Mouse (Mus musculus) neural tube, embryonic 13.5 days (tissue): Measurements from ENCODE around the gene Hnrnpul1. TPM values are rescaled to one million over a fixed set of nuclear protein-coding genes. Genes with fewer than 3 reads are reported as not detected.
"Not testable (repeated sequence)": the region's sequence is repeated elsewhere in the genome, so short reads cannot be mapped to it uniquely, and the experiment has no call there.

Source experiments
- ATAC-seq: fragments of 200-750 bp; cut with Nextera tagmentation; 2 replicates; pipeline ENCODE4 v1.8.0; 2017; ENCODE audit warnings: low read depth, mild to moderate bottlenecking, moderate TSS enrichment, moderate library complexity
- H3K27ac ChIP-seq: fragments of 300-500 bp; sonication (generic); replicated peaks from 2 replicates; pipeline ENCODE4 v1.5.1; 2015; ENCODE audit warnings: moderate library complexity, mild to moderate bottlenecking, inconsistent platforms
- H3K27me3 ChIP-seq: fragments of 300-500 bp; sonication (generic); 2 replicates; pipeline ENCODE4 v1.6.1; 2015; ENCODE audit warnings: mild to moderate bottlenecking, inconsistent platforms
- H3K36me3 ChIP-seq: fragments of 300-500 bp; sonication (generic); 2 replicates; pipeline ENCODE4 v1.6.1; 2015; ENCODE audit warnings: mild to moderate bottlenecking, inconsistent platforms
- H3K4me1 ChIP-seq: fragments of 300-500 bp; sonication (generic); replicated peaks from 2 replicates; pipeline ENCODE4 v1.6.1; 2015; ENCODE audit warnings: inconsistent platforms
- H3K4me2 ChIP-seq: fragments of 300-500 bp; sonication (generic); 2 replicates; pipeline ENCODE4 v1.6.1; 2015; ENCODE audit warnings: inconsistent platforms, mild to moderate bottlenecking, moderate library complexity
- H3K4me3 ChIP-seq: fragments of 300-500 bp; sonication (generic); 2 replicates; pipeline ENCODE4 v1.5.1; 2015; ENCODE audit warnings: mild to moderate bottlenecking, inconsistent platforms
- H3K9ac ChIP-seq: fragments of 300-500 bp; sonication (generic); 2 replicates; pipeline ENCODE4 v1.6.1; 2015; ENCODE audit warnings: moderate library complexity, mild to moderate bottlenecking, inconsistent platforms
- H3K9me3 ChIP-seq: fragments of 300-500 bp; sonication (generic); 2 replicates; pipeline ENCODE4 v1.6.1; 2016; ENCODE audit warnings: inconsistent platforms
- WGBS: fragments of 180-500 bp; shearing (Covaris S2); methylation state at CpG from one replicate; pipeline ENCODE4 v1.1.7; 2015; 5-methylcytosine and 5-hydroxymethylcytosine counted together
- polyA plus RNA-seq: library from polyadenylated mRNA; unstranded; fragments of >200 nt; fragmentation: Nextera tagmentation; extraction: Ambion mirVana; gene quantifications from 2 replicates; pipeline ENCODE4 v1.2.1, GENCODE M21; 2015

Hnrnpul1 gene
- polyA plus RNA-seq = 45.1 and 51.1 TPM in 2 replicates

GRCm38 (mm10) chr7:25754738-25755467 lies at the start of gene Hnrnpul1:
Gene Hnrnpul1 (minus strand): TSS chr7:25754757.
- WGBS = under 1% methylated on average over 55 of the region's 55 CpGs
- peaks cover 14% of the 10 kb centered on the region for H3K36me3 ChIP-seq
- H3K27ac ChIP-seq = peak within 1 kb of the TSS; percentile 95
- peak; percentile 95 for ATAC-seq
- peak within 1 kb of the TSS; percentile 89 for H3K4me2 ChIP-seq
- no peaks in the 10 kb centered on the region for H3K27me3 ChIP-seq
- H3K4me3 ChIP-seq = peak within 1 kb of the TSS; percentile 99
- H3K9me3 ChIP-seq = no peaks in the 10 kb centered on the region
- peaks cover 27% of the 10 kb centered on the region for H3K4me1 ChIP-seq
- peak within 1 kb of the TSS; percentile 99 for H3K9ac ChIP-seq

GRCm38 (mm10) chr7:25803460-25803859 lies 48.9 kb upstream of the Hnrnpul1 start:
- Histone ChIP-seq H3K9ac (no peak overlapping the region), H3K4me3 (no peak overlapping the region), H3K27ac (no peak overlapping the region), H3K4me1 (no peaks in the 10 kb centered on the region; the same call in 1 of the 2 replicates), H3K4me2 (no peak overlapping the region), H3K9me3 (no peaks in the 10 kb centered on the region), H3K27me3 (no peaks in the 10 kb centered on the region), H3K36me3 (no peaks in the 10 kb centered on the region)
- ATAC-seq = no peak
- WGBS = 82% methylated on average over 13 of the region's 13 CpGs

GRCm38 (mm10) chr7:25802241-25803125 lies 47.9 kb upstream of the Hnrnpul1 start:
- no peak overlapping the region for H3K9ac ChIP-seq
- H3K36me3 ChIP-seq = no peaks in the 10 kb centered on the region
- H3K27me3 ChIP-seq = no peaks in the 10 kb centered on the region
- no peaks in the 10 kb centered on the region; the same call in 1 of the 2 replicates for H3K4me1 ChIP-seq
- no peak for ATAC-seq
- peak overlapping the region; percentile 27 for H3K4me2 ChIP-seq
- no peak overlapping the region for H3K4me3 ChIP-seq
- WGBS = 39% methylated on average over 24 of the region's 24 CpGs
- H3K9me3 ChIP-seq = no peaks in the 10 kb centered on the region
- H3K27ac ChIP-seq = no peak overlapping the region

- H3K4me1 ChIP-seq = no peaks in the 10 kb centered on the region; the same call in 1 of the 2 replicates
- H3K9ac ChIP-seq = no peak overlapping the region
- no peaks in the 10 kb centered on the region for H3K9me3 ChIP-seq
- no peak overlapping the region for H3K4me3 ChIP-seq
- no peak for ATAC-seq
- H3K27ac ChIP-seq = no peak overlapping the region
- no peaks in the 10 kb centered on the region for H3K27me3 ChIP-seq
- no peaks in the 10 kb centered on the region for H3K36me3 ChIP-seq
- WGBS = 92% methylated on average over 6 of the region's 6 CpGs
- H3K4me2 ChIP-seq = no peak overlapping the region
These were observed 46.5 kb upstream of the Hnrnpul1 start for GRCm38 (mm10) chr7:25801031-25801430.

GRCm38 (mm10) chr7:25799369-25799768 lies 44.8 kb upstream of the Hnrnpul1 start:
- ATAC-seq = no peak
- Histone ChIP-seq H3K4me2 (no peak overlapping the region), H3K4me3 (no peak overlapping the region), H3K27ac (no peak overlapping the region), H3K27me3 (no peaks in the 10 kb centered on the region), H3K9me3 (no peaks in the 10 kb centered on the region), H3K36me3 (no peaks in the 10 kb centered on the region), H3K4me1 (no peaks in the 10 kb centered on the region), H3K9ac (no peak overlapping the region)
- 84% methylated on average over 1 of the region's 1 CpGs for WGBS

GRCm38 (mm10) chr7:25798540-25798939 lies 44.0 kb upstream of the Hnrnpul1 start:
- no peak for ATAC-seq
- H3K36me3 ChIP-seq = no peaks in the 10 kb centered on the region
- 76% methylated on average over 2 of the region's 2 CpGs for WGBS

GRCm38 (mm10) chr7:25794775-25795174 lies 40.2 kb upstream of the Hnrnpul1 start:
- 82% methylated on average over 8 of the region's 8 CpGs for WGBS
- no peaks in the 10 kb centered on the region for H3K36me3 ChIP-seq
- no peak overlapping the region for H3K4me3 ChIP-seq
- no peak overlapping the region for H3K27ac ChIP-seq
- H3K9ac ChIP-seq = no peak overlapping the region
- no peak overlapping the region for H3K4me2 ChIP-seq
- no peaks in the 10 kb centered on the region for H3K27me3 ChIP-seq
- H3K4me1 ChIP-seq = no peaks in the 10 kb centered on the region
- no peak for ATAC-seq
- no peaks in the 10 kb centered on the region for H3K9me3 ChIP-seq

More at GRCm38 (mm10) chr7:25798540-25798939, 44.0 kb upstream of the Hnrnpul1 start:
- no peaks in the 10 kb centered on the region for H3K4me1 ChIP-seq
- H3K27me3 ChIP-seq = no peaks in the 10 kb centered on the region
- no peak overlapping the region for H3K27ac ChIP-seq
- H3K9me3 ChIP-seq = no peaks in the 10 kb centered on the region
- H3K9ac ChIP-seq = no peak overlapping the region
- no peak overlapping the region for H3K4me3 ChIP-seq
- no peak overlapping the region for H3K4me2 ChIP-seq

- 49% methylated on average over 3 of the region's 3 CpGs for WGBS
- no peaks in the 10 kb centered on the region; the same call in 1 of the 2 replicates for H3K27me3 ChIP-seq
- no peaks in the 10 kb centered on the region for H3K36me3 ChIP-seq
- no peak overlapping the region for H3K4me3 ChIP-seq
- H3K9me3 ChIP-seq = no peaks in the 10 kb centered on the region
- H3K27ac ChIP-seq = no peak overlapping the region
- no peak overlapping the region for H3K4me2 ChIP-seq
- ATAC-seq = no peak
- H3K9ac ChIP-seq = no peak overlapping the region
- H3K4me1 ChIP-seq = peaks cover 2% of the 10 kb centered on the region
These were observed 39.1 kb upstream of the Hnrnpul1 start for GRCm38 (mm10) chr7:25793679-25794078.

GRCm38 (mm10) chr7:25792966-25793365 lies 38.4 kb upstream of the Hnrnpul1 start:
- not testable (repeated sequence) for H3K27ac ChIP-seq, H3K4me1 ChIP-seq, H3K9me3 ChIP-seq, H3K9ac ChIP-seq, H3K4me3 ChIP-seq, H3K36me3 ChIP-seq, H3K4me2 ChIP-seq, H3K27me3 ChIP-seq, ATAC-seq
- WGBS = 71% methylated on average over 9 of the region's 9 CpGs

GRCm38 (mm10) chr7:25790615-25791014 lies 36.1 kb upstream of the Hnrnpul1 start:
- Histone ChIP-seq H3K4me1 (peaks cover 19% of the 10 kb centered on the region), H3K4me2 (no peak overlapping the region), H3K9me3 (no peaks in the 10 kb centered on the region), H3K27ac (no peak overlapping the region), H3K27me3 (no peaks in the 10 kb centered on the region; the same call in 1 of the 2 replicates), H3K36me3 (no peaks in the 10 kb centered on the region), H3K4me3 (no peak overlapping the region), H3K9ac (no peak overlapping the region)
- 72% methylated on average over 8 of the region's 8 CpGs for WGBS
- no peak for ATAC-seq

- Histone ChIP-seq H3K4me1 (peaks cover 19% of the 10 kb centered on the region), H3K9me3 (no peaks in the 10 kb centered on the region), H3K27me3 (no peaks in the 10 kb centered on the region; the same call in 1 of the 2 replicates), H3K4me2 (peak overlapping the region; percentile 67), H3K4me3 (peak overlapping the region; percentile 44), H3K36me3 (no peaks in the 10 kb centered on the region), H3K9ac (peak overlapping the region; percentile 68; the same call in 1 of the 2 replicates), H3K27ac (no peak overlapping the region)
- 35% methylated on average over 3 of the region's 3 CpGs for WGBS
- ATAC-seq = no peak
These were observed 34.5 kb upstream of the Hnrnpul1 start for GRCm38 (mm10) chr7:25789129-25789440.
